Mouse (Mus musculus) ovary, postnatal 36 days (tissue): ENCODE results near the gene Kcnk13.

Source experiments
- DNase-seq: peaks from one replicate; pipeline ENCODE4 v3.0.0; 2022; ENCODE audit warnings: low spot score, mixed read lengths

Kcnk13 gene

GRCm38 (mm10) chr12:99964301-99965202 is at the start of gene Kcnk13:
TSS of gene Kcnk13 (plus strand) at chr12:99964499.
- DNase-seq = peak; percentile 66

- no peak for DNase-seq
These were observed 46.4 kb upstream of the Kcnk13 start for GRCm38 (mm10) chr12:99917800-99918427.

GRCm38 (mm10) chr12:99919636-99920035 is 44.7 kb upstream of the Kcnk13 start:
- DNase-seq = no peak

GRCm38 (mm10) chr12:99921045-99921444 is 43.3 kb upstream of the Kcnk13 start:
- no peak for DNase-seq

GRCm38 (mm10) chr12:99923131-99923606 is 41.1 kb upstream of the Kcnk13 start:
- DNase-seq = no peak

- DNase-seq = no peak
These were observed 40.6 kb upstream of the Kcnk13 start for GRCm38 (mm10) chr12:99923703-99924102.

GRCm38 (mm10) chr12:99928311-99928710 is 36.0 kb upstream of the Kcnk13 start:
- DNase-seq = no peak

GRCm38 (mm10) chr12:99929160-99929559 is 35.1 kb upstream of the Kcnk13 start:
- DNase-seq = no peak

- DNase-seq = no peak
These were observed 32.1 kb upstream of the Kcnk13 start for GRCm38 (mm10) chr12:99932245-99932644.

- no peak for DNase-seq
These were observed 30.7 kb upstream of the Kcnk13 start for GRCm38 (mm10) chr12:99933630-99934029.

- no peak for DNase-seq
These were observed 28.9 kb upstream of the Kcnk13 start for GRCm38 (mm10) chr12:99935403-99935802.

- DNase-seq = no peak
These were observed 25.8 kb upstream of the Kcnk13 start for GRCm38 (mm10) chr12:99938476-99938875.

- DNase-seq = no peak
These were observed 25.1 kb upstream of the Kcnk13 start for GRCm38 (mm10) chr12:99939179-99939578.

GRCm38 (mm10) chr12:99940704-99941103 is 23.6 kb upstream of the Kcnk13 start:
- DNase-seq = no peak

- no peak for DNase-seq
These were observed 21.9 kb upstream of the Kcnk13 start for GRCm38 (mm10) chr12:99942441-99942840.

- DNase-seq = peak; percentile 63
These were observed 11.4 kb upstream of the Kcnk13 start for GRCm38 (mm10) chr12:99952928-99953327.

GRCm38 (mm10) chr12:99956411-99956810 is 7.9 kb upstream of the Kcnk13 start:
- DNase-seq = no peak

GRCm38 (mm10) chr12:99958068-99959060 is 5.9 kb upstream of the Kcnk13 start:
- DNase-seq = no peak

- no peak for DNase-seq
These were observed 5.0 kb upstream of the Kcnk13 start for GRCm38 (mm10) chr12:99959291-99959690.

- DNase-seq = no peak
These were observed 4.4 kb upstream of the Kcnk13 start for GRCm38 (mm10) chr12:99959930-99960329.

- no peak for DNase-seq
These were observed 3.6 kb upstream of the Kcnk13 start for GRCm38 (mm10) chr12:99960675-99961074.
